Mouse (Mus musculus) heart, postnatal 0 days (tissue): ENCODE data around the gene Phip. TPM values are rescaled to one million over a fixed set of nuclear protein-coding genes. Genes with fewer than 3 reads are reported as not detected.

Experiments used
- ATAC-seq: fragments of 200-750 bp; cut with Nextera tagmentation; 2 replicates; pipeline ENCODE4 v1.8.0; 2017; ENCODE audit warnings: low read depth, moderate number of reproducible peaks, moderate library complexity; ENCODE audit not compliant: insufficient read depth
- DNase-seq: peaks from one replicate; pipeline ENCODE4 v3.0.0-alpha.2; 2016; ENCODE audit warnings: low spot score
- H3K27ac ChIP-seq: fragments of 300-500 bp; sonication (generic); 2 replicates; pipeline ENCODE4 v1.5.1; 2014; ENCODE audit warnings: low read depth, mild to moderate bottlenecking
- H3K27me3 ChIP-seq: fragments of 300-500 bp; sonication (generic); 2 replicates; pipeline ENCODE4 v1.6.1; 2014; ENCODE audit warnings: low read length, mixed read lengths; ENCODE audit not compliant: control insufficient read depth, insufficient read depth
- H3K36me3 ChIP-seq: fragments of 300-500 bp; sonication (generic); replicated peaks from 2 replicates; pipeline ENCODE4 v1.6.1; 2014; ENCODE audit warnings: low read length, mixed read lengths; ENCODE audit not compliant: control insufficient read depth, insufficient read depth
- H3K4me1 ChIP-seq: fragments of 300-500 bp; sonication (generic); 2 replicates; pipeline ENCODE4 v1.6.1; 2014; ENCODE audit warnings: antibody characterized with exemption; ENCODE audit not compliant: control insufficient read depth, insufficient read depth
- H3K4me2 ChIP-seq: fragments of 300-500 bp; sonication (generic); 2 replicates; pipeline ENCODE4 v1.6.1; 2014; ENCODE audit warnings: low read depth, mild to moderate bottlenecking, low read length, moderate library complexity
- H3K4me3 ChIP-seq: fragments of 300-500 bp; sonication (generic); 2 replicates; pipeline ENCODE4 v1.5.1; 2014; ENCODE audit warnings: low read depth, low read length
- H3K9ac ChIP-seq: fragments of 300-500 bp; sonication (generic); replicated peaks from 2 replicates; pipeline ENCODE4 v1.6.1; 2014; ENCODE audit warnings: low read depth, low read length, mixed read lengths
- H3K9me3 ChIP-seq: fragments of 300-500 bp; sonication (generic); replicated peaks from 2 replicates; pipeline ENCODE4 v1.6.1; 2016; ENCODE audit warnings: low read length; ENCODE audit not compliant: control insufficient read depth
- CTCF ChIP-seq: IDR thresholded peaks from 2 replicates; pipeline ENCODE4 v1.5.1; 2016; ENCODE audit warnings: antibody characterized with exemption, control low read depth, low read depth
- EP300 ChIP-seq: IDR thresholded peaks from 2 replicates; pipeline ENCODE4 v1.6.1; 2016; ENCODE audit warnings: antibody characterized with exemption, low read depth
- WGBS: fragments of 180-500 bp; shearing (Covaris S2); extraction: QIAGEN DNeasy Blood & Tissue Kit; methylation state at CpG from one replicate; pipeline ENCODE4 v1.1.7; 2014; 5-methylcytosine and 5-hydroxymethylcytosine counted together
- polyA plus RNA-seq: library from polyadenylated mRNA; unstranded; fragments of >200 nt; fragmentation: Nextera tagmentation; extraction: Ambion mirVana; gene quantifications from 2 replicates; pipeline ENCODE4 v1.2.1, GENCODE M21; 2015
- total RNA-seq: library from RNA; depleted of rRNA; stranded (reverse); fragments of >200 nt; gene quantifications from 2 replicates; pipeline ENCODE4 v1.2.3, GENCODE M21; 2014; ENCODE audit warnings: low replicate concordance; rRNA removed

The Phip gene
- total RNA-seq: 35.5 and 47.6 TPM in 2 replicates
- polyA plus RNA-seq: 26.6 and 30.2 TPM in 2 replicates

- DNase-seq (peak; percentile 93), ATAC-seq (peak; percentile 77)
- peak within 1 kb of the TSS; percentile 100 for H3K27ac ChIP-seq
- peak within 1 kb of the TSS; percentile 100 for H3K4me3 ChIP-seq
- no peaks in the 10 kb centered on the region for H3K36me3 ChIP-seq
- H3K4me1 ChIP-seq: peaks cover 13% of the 10 kb centered on the region
- H3K9ac ChIP-seq: peak within 1 kb of the TSS; percentile 97
- no peaks in the 10 kb centered on the region for H3K9me3 ChIP-seq
- no peaks in the 10 kb centered on the region for H3K27me3 ChIP-seq
- TF ChIP-seq CTCF: no peak
- peak; percentile 17; the same call in 1 of the 2 replicates for TF ChIP-seq EP300
- under 1% methylated on average over 60 of the region's 79 CpGs for WGBS
- H3K4me2 ChIP-seq: peak within 1 kb of the TSS; percentile 80
Observed at GRCm38 (mm10) chr9:82975342-82976215, at the start of gene Phip. Gene Phip, minus strand, starts transcription at chr9:82975516.

GRCm38 (mm10) chr9:83023724-83024123, 48.4 kb upstream of the Phip start:
- peak overlapping the region; percentile 46 for H3K4me2 ChIP-seq
- no peaks in the 10 kb centered on the region for H3K9me3 ChIP-seq
- DNase-seq (peak; percentile 70), ATAC-seq (peak; percentile 80)
- peak overlapping the region; percentile 75 for H3K27ac ChIP-seq
- WGBS: 24% methylated on average over 6 of the region's 6 CpGs
- TF ChIP-seq CTCF (no peak), EP300 (no peak)
- H3K4me1 ChIP-seq: peaks cover 4% of the 10 kb centered on the region; the same call in 1 of the 2 replicates
- H3K36me3 ChIP-seq: no peaks in the 10 kb centered on the region
- H3K27me3 ChIP-seq: no peaks in the 10 kb centered on the region
- H3K9ac ChIP-seq: 0 out of 2 replicates have a peak overlapping the region, but pooled peaks have one; percentile 17
- H3K4me3 ChIP-seq: peak overlapping the region; percentile 28; the same call in 1 of the 2 replicates

- no peaks in the 10 kb centered on the region for H3K4me1 ChIP-seq
- DNase-seq: no peak
- no peaks in the 10 kb centered on the region for H3K27me3 ChIP-seq
- WGBS: 80% methylated on average over 4 of the region's 4 CpGs
- ATAC-seq: no peak
- TF ChIP-seq EP300 (no peak), CTCF (no peak)
- no peak overlapping the region for H3K4me2 ChIP-seq
- no peaks in the 10 kb centered on the region for H3K9me3 ChIP-seq
- no peak overlapping the region for H3K9ac ChIP-seq
- no peak overlapping the region for H3K4me3 ChIP-seq
- H3K36me3 ChIP-seq: no peaks in the 10 kb centered on the region
- H3K27ac ChIP-seq: no peak overlapping the region
Observed at GRCm38 (mm10) chr9:83014516-83014915, 39.2 kb upstream of the Phip start.

- Histone ChIP-seq H3K27ac (no peak overlapping the region), H3K4me2 (no peak overlapping the region), H3K4me3 (no peak overlapping the region), H3K27me3 (no peaks in the 10 kb centered on the region), H3K4me1 (no peaks in the 10 kb centered on the region), H3K9ac (no peak overlapping the region), H3K36me3 (no peaks in the 10 kb centered on the region), H3K9me3 (no peaks in the 10 kb centered on the region)
- WGBS: 60% methylated on average over 1 of the region's 1 CpGs
- ATAC-seq: no peak
- no peak for DNase-seq
- TF ChIP-seq EP300 (no peak), CTCF (no peak)
Observed at GRCm38 (mm10) chr9:83008306-83008705, 33.0 kb upstream of the Phip start.

- 58% methylated on average over 4 of the region's 4 CpGs for WGBS
- Histone ChIP-seq H3K4me1 (peaks cover 6% of the 10 kb centered on the region; the same call in 1 of the 2 replicates), H3K9me3 (no peaks in the 10 kb centered on the region), H3K27ac (0 out of 2 replicates have a peak overlapping the region, but pooled peaks have one; percentile 30), H3K4me2 (no peak overlapping the region), H3K9ac (no peak overlapping the region), H3K4me3 (no peak overlapping the region), H3K27me3 (no peaks in the 10 kb centered on the region), H3K36me3 (no peaks in the 10 kb centered on the region)
- no peak for DNase-seq
- no peak for ATAC-seq
- TF ChIP-seq EP300 (no peak), CTCF (no peak)
Observed at GRCm38 (mm10) chr9:83001342-83001741, 26.0 kb upstream of the Phip start.
